Mouse (Mus musculus): ENCODE data around the gene Pdia5.

DNA sequence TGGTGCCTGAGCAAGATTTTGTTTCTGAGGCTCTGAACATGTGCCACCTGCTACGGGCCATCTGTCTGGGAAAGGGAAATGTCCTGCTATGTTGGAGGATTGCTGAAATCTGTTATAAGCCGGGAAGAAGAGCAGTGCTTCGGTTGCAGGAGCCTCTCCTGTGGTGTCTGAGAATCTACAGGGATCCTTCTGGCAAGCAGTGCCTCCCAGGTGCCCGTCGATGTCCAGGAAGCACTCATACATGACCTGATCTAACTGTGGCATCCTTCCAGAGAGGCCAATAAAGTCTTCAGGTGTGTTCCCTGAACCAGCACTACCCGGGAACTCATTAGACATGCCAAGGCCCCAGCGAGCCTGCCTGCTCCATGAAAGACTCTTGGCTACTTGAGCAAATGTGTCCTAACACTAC is 33.7 kb downstream of the Pdia5 start:
- TF ChIP-seq CTCF (IDR thresholded peaks at IDR 0.05; ENCODE audit: low read depth) = no peak
- no peak for TF ChIP-seq EP300 (IDR thresholded peaks at IDR 0.05; ENCODE audit: low read depth)

Measured in heart, postnatal 0 days (tissue).